Mouse (Mus musculus) myocyte (in vitro differentiated cells): Measurements from ENCODE around the gene Pard3b. TPM values are rescaled to one million over a fixed set of nuclear protein-coding genes. Genes with fewer than 3 reads are reported as not detected.
A peak's percentile ranks its signal among the peaks of the same experiment; 100 is the strongest.

Source experiments
- H3K27me3 ChIP-seq: one replicate; pipeline ENCODE4 v1.6.1; 2011; ENCODE audit not compliant: control insufficient read depth, insufficient read depth, insufficient read length
- H3K36me3 ChIP-seq: one replicate; pipeline ENCODE4 v1.6.1; 2011; ENCODE audit not compliant: control insufficient read depth, insufficient read depth
- H3K4me2 ChIP-seq: one replicate; pipeline ENCODE4 v1.6.1; 2011; ENCODE audit warnings: low read depth, control low read depth
- H3K4me3 ChIP-seq: one replicate; pipeline ENCODE4 v1.5.1; 2011; ENCODE audit warnings: mild to moderate bottlenecking, control low read depth, moderate library complexity
- H3K79me2 ChIP-seq: one replicate; pipeline ENCODE4 v1.6.1; 2011; ENCODE audit not compliant: control insufficient read depth, insufficient read depth
- H3ac ChIP-seq: one replicate; pipeline ENCODE4 v1.6.1; 2011; ENCODE audit not compliant: control insufficient read depth, insufficient read length
- CEBPB ChIP-seq: IDR thresholded peaks from 2 replicates; pipeline ENCODE4 v1.6.1; 2011; ENCODE audit warnings: mild to moderate bottlenecking, moderate library complexity; ENCODE audit not compliant: poor library complexity, insufficient read depth, severe bottlenecking
- E2F4 ChIP-seq: IDR thresholded peaks from one replicate; pipeline ENCODE4 v1.6.1; 2011; ENCODE audit warnings: mild to moderate bottlenecking, control low read depth, moderate library complexity; ENCODE audit not compliant: insufficient read depth
- MAX ChIP-seq: IDR thresholded peaks from one replicate; pipeline ENCODE4 v1.6.1; 2011; ENCODE audit warnings: low read depth, mild to moderate bottlenecking, control low read depth
- MYOD1 ChIP-seq, 3 experiments: IDR thresholded peaks; one replicate each; pipeline ENCODE4 v1.6.1; 2011; ENCODE audit warnings: control low read depth in 2 of 3, low read depth in 2 of 3, mild to moderate bottlenecking in 2 of 3, moderate library complexity in 1 of 3; ENCODE audit not compliant: insufficient read length in 2 of 3, control insufficient read depth in 1 of 3
- MYOG ChIP-seq, 3 experiments: IDR thresholded peaks; one replicate each; pipeline ENCODE4 v1.6.1; 2011; ENCODE audit warnings: control low read depth in 2 of 3, low read depth in 2 of 3, mild to moderate bottlenecking in 2 of 3; ENCODE audit not compliant: insufficient read length in 2 of 3, control insufficient read depth in 1 of 3, insufficient read depth in 1 of 3
- POLR2A ChIP-seq: IDR thresholded peaks from one replicate; pipeline ENCODE4 v1.6.1; 2011; ENCODE audit warnings: low read depth, mild to moderate bottlenecking, control low read depth, moderate library complexity; ENCODE audit not compliant: insufficient read length
- POLR2AphosphoS2 ChIP-seq: IDR thresholded peaks from one replicate; pipeline ENCODE4 v1.6.1; 2011; ENCODE audit warnings: low read depth, control low read depth; ENCODE audit not compliant: insufficient read length
- REST ChIP-seq: IDR thresholded peaks from one replicate; pipeline ENCODE4 v1.6.1; 2011; ENCODE audit warnings: mild to moderate bottlenecking, control low read depth, moderate library complexity; ENCODE audit not compliant: insufficient read depth, insufficient read length
- SRF ChIP-seq: IDR thresholded peaks from one replicate; pipeline ENCODE4 v1.6.1; 2011; ENCODE audit warnings: low read depth; ENCODE audit not compliant: control insufficient read depth, insufficient read length
- TCF12 ChIP-seq: IDR thresholded peaks from one replicate; pipeline ENCODE4 v1.6.1; 2011; ENCODE audit warnings: mild to moderate bottlenecking, control low read depth; ENCODE audit not compliant: poor library complexity, insufficient read depth, severe bottlenecking
- TCF3 ChIP-seq: IDR thresholded peaks from one replicate; pipeline ENCODE4 v1.6.1; 2011; ENCODE audit warnings: low read depth, control low read depth; ENCODE audit not compliant: insufficient read length
- USF1 ChIP-seq: IDR thresholded peaks from one replicate; pipeline ENCODE4 v1.6.1; 2011; ENCODE audit warnings: low read depth, mild to moderate bottlenecking, control low read depth, moderate library complexity
- polyA plus RNA-seq: library from polyadenylated mRNA; unstranded; fragments of >200 nt; fragmentation: generic; extraction: Trizol; gene quantifications from one replicate; pipeline ENCODE4 v1.2.1, GENCODE M21; 2012; ENCODE audit warnings: missing spikeins

The Pard3b gene
- polyA plus RNA-seq, 1 experiment = 0.17 TPM

DNA sequence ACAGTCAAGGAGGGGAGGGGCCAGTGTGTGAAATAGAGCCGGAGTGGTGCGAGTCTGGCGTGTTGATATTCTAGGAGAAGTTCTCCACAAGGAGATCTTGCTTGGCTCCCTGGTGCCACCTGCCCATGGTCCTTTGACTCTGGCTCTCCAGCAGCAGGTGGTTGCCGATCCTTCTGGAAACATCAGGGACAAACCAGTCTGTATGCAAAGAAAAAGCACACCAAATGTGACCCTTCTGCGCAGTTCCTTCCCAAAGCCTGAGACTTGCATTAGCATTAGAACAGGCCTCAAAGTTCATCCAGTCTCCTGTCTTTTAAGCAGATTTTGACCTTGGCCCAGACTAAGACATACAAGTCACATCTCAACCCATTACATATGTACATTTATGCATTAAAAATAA, 1011.9 kb downstream of the Pard3b start:
- no peaks in the 10 kb centered on the region for H3K27me3 ChIP-seq
- H3K79me2 ChIP-seq = no peaks in the 10 kb centered on the region
- H3K36me3 ChIP-seq = no peaks in the 10 kb centered on the region
- no peak overlapping the region for H3ac ChIP-seq
- TF ChIP-seq MYOG (IDR thresholded peaks at IDR 0.05; ENCODE audit: control insufficient read depth in 1 of 3, insufficient read depth in 1 of 3, insufficient read length in 2 of 3, low read depth in 2 of 3) (no peak), POLR2A (no peak), CEBPB (no peak), SRF (no peak), REST (no peak), E2F4 (no peak)
- no peak overlapping the region for H3K4me2 ChIP-seq
- H3K4me3 ChIP-seq = no peak overlapping the region

DNA sequence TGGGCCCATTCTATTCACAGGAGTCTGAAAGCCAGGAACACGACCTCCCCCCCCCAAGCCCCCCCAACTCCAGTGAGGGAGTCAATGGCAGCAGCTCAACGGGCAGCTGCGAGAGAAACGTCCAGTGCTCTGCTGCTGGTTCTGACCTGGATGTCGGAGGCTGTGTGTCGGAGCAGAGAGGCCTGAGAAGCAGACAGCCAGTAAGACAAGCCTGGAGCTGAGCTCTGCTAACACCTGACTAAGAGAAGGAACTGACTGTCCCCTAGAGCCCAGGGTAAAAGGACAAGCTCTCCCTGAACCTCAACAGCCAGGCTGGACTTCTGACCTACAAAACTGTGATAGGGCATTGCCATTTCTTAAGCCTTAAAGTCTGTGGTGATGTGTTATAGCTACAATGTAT, 1015.8 kb downstream of the Pard3b start:
- no peak for TF ChIP-seq MYOD1 (IDR thresholded peaks at IDR 0.05; ENCODE audit: control insufficient read depth in 1 of 3, insufficient read length in 2 of 3, low read depth in 2 of 3)
- no peak for TF ChIP-seq USF1
- TF ChIP-seq E2F4 = no peak
- TF ChIP-seq SRF = no peak
- TF ChIP-seq MYOG (IDR thresholded peaks at IDR 0.05; ENCODE audit: control insufficient read depth in 1 of 3, insufficient read depth in 1 of 3, insufficient read length in 2 of 3, low read depth in 2 of 3) = no peak
- no peak for TF ChIP-seq POLR2AphosphoS2
- no peak for TF ChIP-seq TCF12
- TF ChIP-seq REST = no peak
- TF ChIP-seq TCF3 = no peak
- no peak for TF ChIP-seq CEBPB
- no peak for TF ChIP-seq MAX
- TF ChIP-seq POLR2A = no peak
- no peaks in the 10 kb centered on the region for H3K36me3 ChIP-seq
- no peaks in the 10 kb centered on the region for H3K27me3 ChIP-seq
- no peak overlapping the region for H3K4me3 ChIP-seq
- no peak overlapping the region for H3K4me2 ChIP-seq
- H3K79me2 ChIP-seq = no peaks in the 10 kb centered on the region
- H3ac ChIP-seq = no peak overlapping the region

DNA sequence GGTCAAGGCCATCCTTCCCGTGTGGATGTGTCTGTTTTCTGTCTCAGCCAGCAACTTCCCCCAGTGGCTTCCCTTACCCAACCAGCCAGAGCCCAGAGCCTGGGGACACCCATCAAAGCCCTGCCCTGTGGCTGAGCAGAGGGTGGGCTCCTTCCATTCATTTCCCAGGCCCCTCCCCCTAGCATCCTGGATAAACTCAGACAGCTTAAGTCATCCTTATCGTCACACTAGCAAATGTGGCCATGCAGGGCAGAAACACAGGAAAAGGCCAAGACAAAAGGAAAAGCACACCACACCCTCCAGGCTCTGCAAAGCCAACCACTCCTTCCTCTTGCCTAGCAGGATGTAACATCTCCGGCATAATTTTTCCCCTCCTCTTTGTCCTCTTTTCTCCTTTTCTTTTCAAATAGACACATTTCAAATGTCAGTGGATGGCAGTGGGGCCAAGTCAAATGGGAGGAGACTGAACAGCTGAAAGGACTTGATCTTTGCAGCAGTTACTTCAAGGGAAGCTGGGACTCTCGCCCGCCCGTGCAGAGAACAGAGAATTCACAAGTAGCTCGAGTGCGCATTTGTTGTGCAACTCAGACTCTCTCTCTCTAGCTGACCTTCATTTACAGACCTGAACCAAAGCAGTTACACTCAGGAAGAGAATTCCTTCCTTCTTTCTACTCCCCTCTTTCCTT, 1026.5 kb downstream of the Pard3b start:
- no peaks in the 10 kb centered on the region for H3K27me3 ChIP-seq
- H3K79me2 ChIP-seq = no peaks in the 10 kb centered on the region
- no peaks in the 10 kb centered on the region for H3K36me3 ChIP-seq
- peak overlapping the region; percentile 34 for H3K4me2 ChIP-seq
- no peak overlapping the region for H3K4me3 ChIP-seq
- H3ac ChIP-seq = no peak overlapping the region
- TF ChIP-seq E2F4 (no peak), POLR2AphosphoS2 (no peak)

DNA sequence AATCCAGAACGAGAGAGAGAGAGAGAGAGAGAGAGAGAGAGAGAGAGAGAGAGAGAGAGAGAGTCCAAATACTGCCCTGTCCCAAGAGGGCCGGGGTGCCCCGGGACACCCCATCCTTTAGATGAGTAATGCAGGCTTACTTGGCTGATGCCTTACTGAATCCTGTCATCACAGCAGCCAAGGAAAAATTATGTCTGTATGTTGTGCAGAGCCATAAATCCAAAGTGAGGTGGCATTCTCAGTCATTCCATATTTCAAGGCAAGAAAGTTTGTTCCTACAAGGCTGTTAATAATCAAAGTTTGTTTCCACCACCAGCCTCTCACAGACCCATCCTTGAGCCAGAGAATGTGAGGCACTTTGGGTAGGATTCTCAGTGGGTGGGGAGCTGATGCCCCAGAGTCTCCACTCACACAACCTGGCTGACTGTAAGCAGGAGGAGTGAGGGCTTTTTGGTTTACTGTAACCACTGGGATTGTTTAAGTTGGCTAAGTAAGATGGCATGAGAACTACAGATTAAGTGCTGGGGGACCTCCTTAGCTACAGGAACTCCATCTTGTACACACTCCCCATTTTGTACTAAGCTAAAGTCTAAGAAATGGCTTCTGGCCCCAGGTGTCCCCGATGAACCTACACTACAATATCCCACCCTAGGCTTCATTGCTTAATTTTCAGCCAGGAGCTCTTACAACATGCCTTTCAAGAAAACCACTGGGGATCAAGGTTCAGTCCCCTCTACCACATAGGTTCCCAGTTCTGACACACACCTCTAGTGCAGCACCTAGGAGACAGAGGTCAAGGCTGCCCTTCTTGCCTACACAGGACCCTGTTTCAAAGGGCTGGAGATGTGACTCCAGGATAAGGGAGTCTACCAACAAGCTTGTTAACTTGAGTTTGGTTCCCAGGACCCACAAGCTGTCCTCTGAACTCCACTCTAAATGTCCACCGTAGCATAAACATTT, 1027.4 kb downstream of the Pard3b start:
- Histone ChIP-seq H3K4me3 (no peak overlapping the region), H3K27me3 (no peaks in the 10 kb centered on the region), H3K36me3 (no peaks in the 10 kb centered on the region), H3K79me2 (no peaks in the 10 kb centered on the region), H3ac (no peak overlapping the region), H3K4me2 (peak overlapping the region; percentile 34)
- no peak for TF ChIP-seq MYOG (IDR thresholded peaks at IDR 0.05; ENCODE audit: control insufficient read depth in 1 of 3, insufficient read depth in 1 of 3, insufficient read length in 2 of 3, low read depth in 2 of 3)
- no peak for TF ChIP-seq REST
- TF ChIP-seq POLR2A = no peak
- TF ChIP-seq TCF3 = no peak
- no peak for TF ChIP-seq USF1
- TF ChIP-seq SRF = no peak
- no peak for TF ChIP-seq MAX
- TF ChIP-seq CEBPB = no peak
- no peak for TF ChIP-seq E2F4
- no peak for TF ChIP-seq POLR2AphosphoS2
- no peak for TF ChIP-seq TCF12
- no peak for TF ChIP-seq MYOD1 (IDR thresholded peaks at IDR 0.05; ENCODE audit: control insufficient read depth in 1 of 3, insufficient read length in 2 of 3, low read depth in 2 of 3)

DNA sequence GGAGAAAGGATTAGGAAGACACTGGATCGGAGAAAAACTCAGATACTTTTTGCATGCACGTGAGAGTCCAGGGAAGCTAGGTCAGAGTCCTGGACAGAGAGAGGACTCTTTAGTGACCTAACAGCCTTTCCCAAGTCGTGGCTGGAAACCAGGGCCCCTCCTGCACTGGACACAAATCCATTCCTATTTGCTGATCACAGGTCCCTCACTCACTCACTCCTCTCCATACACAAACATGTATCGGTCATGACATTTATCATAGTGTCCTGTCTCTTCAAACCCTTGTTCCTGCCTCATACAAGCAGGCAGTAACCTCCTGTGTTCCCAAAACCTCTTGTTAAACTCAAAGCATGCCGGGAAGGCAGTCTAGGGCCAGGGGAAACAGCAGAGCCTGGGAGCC, 1028.2 kb downstream of the Pard3b start:
- H3K4me2 ChIP-seq = no peak overlapping the region
- no peaks in the 10 kb centered on the region for H3K36me3 ChIP-seq
- H3K4me3 ChIP-seq = no peak overlapping the region
- H3K27me3 ChIP-seq = no peaks in the 10 kb centered on the region
- H3ac ChIP-seq = no peak overlapping the region
- TF ChIP-seq CEBPB (no peak), POLR2A (no peak), SRF (no peak), USF1 (no peak), TCF3 (no peak), TCF12 (no peak), MYOD1 (IDR thresholded peaks at IDR 0.05; ENCODE audit: control insufficient read depth in 1 of 3, insufficient read length in 2 of 3, low read depth in 2 of 3) (no peak), MAX (no peak), MYOG (IDR thresholded peaks at IDR 0.05; ENCODE audit: control insufficient read depth in 1 of 3, insufficient read depth in 1 of 3, insufficient read length in 2 of 3, low read depth in 2 of 3) (no peak), REST (no peak), POLR2AphosphoS2 (no peak)
- H3K79me2 ChIP-seq = no peaks in the 10 kb centered on the region
